In the genomic region with DNA sequence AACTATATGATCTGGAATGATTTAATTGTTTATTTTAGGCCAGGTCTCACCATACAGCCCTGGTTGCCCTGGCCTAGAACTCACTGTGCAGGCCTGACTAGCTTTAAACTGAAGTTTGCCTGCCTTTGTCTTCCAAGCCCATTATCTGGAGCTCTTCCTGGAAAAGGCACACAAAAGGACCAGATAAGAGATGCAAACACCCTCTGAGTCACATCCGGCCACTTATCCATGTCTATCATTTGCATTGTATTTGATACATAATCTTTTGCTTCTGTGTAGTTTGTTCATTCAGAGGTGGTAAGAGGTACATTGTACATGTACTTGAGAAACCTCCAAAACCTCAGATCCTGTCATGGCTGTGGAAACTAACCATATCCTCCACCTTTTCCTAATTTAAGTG, we compare ENCODE assay signal across 33 mouse cellular contexts. TPM values are rescaled to one million over a fixed set of nuclear protein-coding genes. Genes with fewer than 3 reads are reported as not detected.
"Had no signal": no experiment of that assay in that cellular context is flagged by ENCODE, and none has a peak within 500 bp of the region (broad histone marks: within the 10 kb centered on the region; RNA-seq: fewer than 3 reads in every experiment).

No protein-coding gene starts in this region.

- H3K4me1 ChIP-seq: limb, embryonic 10.5 days; limb, embryonic 12.5 days; limb, embryonic 13.5 days; limb, embryonic 15.5 days; liver, embryonic 12.5 days; liver, embryonic 15.5 days; lung, embryonic 15.5 days; midbrain, embryonic 10.5 days; midbrain, embryonic 12.5 days; midbrain, embryonic 13.5 days; midbrain, embryonic 15.5 days; neural tube, embryonic 12.5 days had no signal

- H3K27me3 ChIP-seq: limb, embryonic 12.5 days; limb, embryonic 13.5 days; limb, embryonic 15.5 days; liver, embryonic 12.5 days; liver, embryonic 13.5 days; liver, embryonic 15.5 days; lung, embryonic 15.5 days; midbrain, embryonic 12.5 days; midbrain, embryonic 13.5 days; midbrain, embryonic 15.5 days; neural tube, embryonic 12.5 days had no signal

- H3K36me3 ChIP-seq: limb, embryonic 10.5 days; limb, embryonic 12.5 days; limb, embryonic 13.5 days; limb, embryonic 15.5 days; liver, embryonic 12.5 days; liver, embryonic 13.5 days; liver, embryonic 15.5 days; lung, embryonic 15.5 days; midbrain, embryonic 10.5 days; midbrain, embryonic 12.5 days; midbrain, embryonic 13.5 days; midbrain, embryonic 15.5 days; neural tube, embryonic 12.5 days had no signal

- H3K4me3 ChIP-seq: limb, embryonic 10.5 days; limb, embryonic 12.5 days; limb, embryonic 13.5 days; limb, embryonic 15.5 days; liver, embryonic 12.5 days; liver, embryonic 13.5 days; liver, embryonic 15.5 days; lung, embryonic 15.5 days; megakaryocyte, embryonic 14.5 days; midbrain, embryonic 10.5 days; midbrain, embryonic 12.5 days; midbrain, embryonic 13.5 days; midbrain, embryonic 15.5 days; myocyte; neural tube, embryonic 12.5 days had no signal

- H3K27ac ChIP-seq: limb, embryonic 10.5 days; limb, embryonic 12.5 days; limb, embryonic 13.5 days; limb, embryonic 15.5 days; liver, embryonic 12.5 days; liver, embryonic 13.5 days; liver, embryonic 14.5 days; liver, embryonic 15.5 days; lung, embryonic 15.5 days; macrophage; midbrain, embryonic 10.5 days; midbrain, embryonic 12.5 days; midbrain, embryonic 13.5 days; midbrain, embryonic 15.5 days; neural tube, embryonic 12.5 days had no signal

- ATAC-seq: liver, embryonic 12.5 days; liver, postnatal 0 days; lung, postnatal 0 days; midbrain, embryonic 13.5 days; midbrain, embryonic 15.5 days; midbrain, embryonic 16.5 days had no signal

- H3K9me3 ChIP-seq: limb, embryonic 10.5 days; limb, embryonic 12.5 days; limb, embryonic 13.5 days; limb, embryonic 15.5 days; liver, embryonic 12.5 days; liver, embryonic 13.5 days; liver, embryonic 15.5 days; lung, embryonic 15.5 days; megakaryocyte, embryonic 14.5 days; midbrain, embryonic 10.5 days; midbrain, embryonic 12.5 days; midbrain, embryonic 13.5 days; midbrain, embryonic 15.5 days; neural tube, embryonic 12.5 days had no signal

- DNase-seq: left cerebral cortex, postnatal 4 days; liver; liver, embryonic 13.5 days; liver, postnatal 0 days; lung, adult 18-20 months; lung, adult 2 months; lung, embryonic 14.5 days; lung, postnatal 10 days; lung, postnatal 14 days; lung, postnatal 36 days; lung, postnatal 4 days; midbrain, embryonic 14.5 days had no signal

- H3K9ac ChIP-seq: limb, embryonic 12.5 days; limb, embryonic 13.5 days; limb, embryonic 15.5 days; liver, embryonic 12.5 days; liver, embryonic 13.5 days; liver, embryonic 14.5 days; liver, embryonic 15.5 days; liver, postnatal 0 days; lung, embryonic 14.5 days; lung, embryonic 15.5 days; midbrain, embryonic 12.5 days; midbrain, embryonic 13.5 days; midbrain, embryonic 15.5 days; neural tube, embryonic 12.5 days had no signal

- H3K4me2 ChIP-seq: limb, embryonic 12.5 days; limb, embryonic 13.5 days; limb, embryonic 15.5 days; liver, embryonic 11.5 days; liver, embryonic 12.5 days; liver, embryonic 13.5 days; liver, embryonic 15.5 days; lung, embryonic 14.5 days; lung, embryonic 15.5 days; midbrain, embryonic 11.5 days; midbrain, embryonic 12.5 days; midbrain, embryonic 13.5 days; midbrain, embryonic 15.5 days; neural tube, embryonic 12.5 days had no signal

RNA-seq across cellular contexts. Expression of gene Mx1, which starts 39.1 kb away (rescaled TPM):
- polyA plus RNA-seq: limb, embryonic 10.5 days; limb, embryonic 12.5 days; midbrain, embryonic 10.5 days; neural tube, embryonic 11.5 days had no signal
